Mouse (Mus musculus) layer of hippocampus, postnatal 10 days (tissue): ENCODE data around the gene Rpl36al. TPM values are rescaled to one million over a fixed set of nuclear protein-coding genes. Genes with fewer than 3 reads are reported as not detected.
A peak's percentile ranks its signal among the peaks of the same experiment; 100 is the strongest.
"Not testable (repeated sequence)": the region's sequence is repeated elsewhere in the genome, so short reads cannot be mapped to it uniquely, and the experiment has no call there.

Experiments
- DNase-seq, 2 experiments: peaks; one replicate each; pipeline ENCODE4 v3.0.0; 2021; ENCODE audit warnings: low spot score in 2 of 2
- total RNA-seq, 2 experiments: library from RNA; stranded (reverse); gene quantifications; 2 replicates each; pipeline ENCODE4 v1.2.3; 2021

Gene Rpl36al
- total RNA-seq, 2 experiments from 2014 or later, result 243 to 248 TPM

DNA sequence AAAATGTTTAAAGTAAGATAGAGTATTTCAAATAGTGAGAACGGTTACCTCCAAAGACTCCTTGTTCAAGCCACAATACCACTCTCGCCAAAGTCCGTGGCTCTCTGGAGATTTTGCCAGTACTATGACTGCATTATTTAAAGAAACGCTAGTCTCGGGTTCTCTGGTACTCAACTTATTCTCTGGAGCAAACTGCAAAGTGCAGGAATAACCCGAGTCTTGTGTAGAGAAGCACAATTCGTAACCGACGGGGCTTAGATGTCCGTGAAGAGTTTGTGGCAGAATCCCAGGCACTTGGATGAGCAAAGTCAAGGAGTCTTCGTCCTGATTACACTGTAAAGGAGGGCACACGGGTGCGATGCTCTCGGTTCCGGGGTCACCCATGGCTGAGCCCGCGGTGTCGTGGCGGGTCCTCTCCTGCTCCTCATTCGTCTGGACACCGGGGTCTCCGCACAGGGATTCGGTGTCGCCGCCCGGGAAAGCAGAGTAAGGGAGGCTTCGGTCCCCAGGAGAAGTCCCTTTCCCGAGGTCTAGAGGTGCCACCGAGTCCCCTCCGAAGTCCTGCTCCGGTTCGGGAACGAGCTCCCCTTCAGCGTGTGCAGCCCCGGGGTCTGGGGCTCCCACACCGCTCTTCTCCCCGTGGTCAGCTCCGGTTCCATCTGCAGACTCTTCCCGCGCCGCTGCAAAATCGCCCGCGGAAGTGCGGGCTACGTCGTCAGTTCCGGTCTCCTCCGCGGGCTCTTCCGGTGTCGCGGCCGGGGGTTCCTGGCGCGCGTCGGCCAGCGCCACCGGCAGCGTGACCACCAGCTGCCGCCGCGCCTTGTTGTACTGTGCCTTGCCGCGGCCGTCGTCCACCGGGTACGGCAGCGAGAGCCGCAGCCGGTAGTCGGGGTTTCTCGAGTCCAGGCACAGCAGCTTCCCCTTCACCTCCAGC lies 12.8 kb upstream of the Rpl36al start, which contains the start of gene Gm49383:
Gm49383 (minus strand) TSS at position 661 of the 934 bp plus-strand sequence.
- DNase-seq, result peak in 1 of 2 experiments; percentile 67

DNA sequence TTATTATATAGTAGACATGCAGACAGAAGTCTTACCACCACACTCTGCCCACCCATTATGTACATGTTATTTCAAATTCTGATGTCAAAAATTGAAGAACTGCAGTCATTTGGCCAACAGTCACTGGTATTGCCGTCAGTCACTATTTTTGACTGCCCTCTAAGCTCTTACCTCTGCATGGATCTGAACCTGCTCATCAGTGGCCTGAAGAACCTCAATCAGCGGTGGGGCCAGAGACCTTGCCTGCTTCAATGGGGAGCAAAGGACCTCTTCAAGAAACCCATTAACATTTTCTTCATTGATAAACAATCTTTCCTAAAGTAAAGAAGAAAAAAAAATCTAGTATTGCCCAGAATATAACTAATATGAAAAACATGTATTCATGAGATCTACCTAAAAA lies 8.8 kb upstream of the Rpl36al start:
- no peak for DNase-seq

GRCm38 (mm10) chr12:69191396-69191795 lies 7.5 kb upstream of the Rpl36al start:
- DNase-seq, result no peak

DNA sequence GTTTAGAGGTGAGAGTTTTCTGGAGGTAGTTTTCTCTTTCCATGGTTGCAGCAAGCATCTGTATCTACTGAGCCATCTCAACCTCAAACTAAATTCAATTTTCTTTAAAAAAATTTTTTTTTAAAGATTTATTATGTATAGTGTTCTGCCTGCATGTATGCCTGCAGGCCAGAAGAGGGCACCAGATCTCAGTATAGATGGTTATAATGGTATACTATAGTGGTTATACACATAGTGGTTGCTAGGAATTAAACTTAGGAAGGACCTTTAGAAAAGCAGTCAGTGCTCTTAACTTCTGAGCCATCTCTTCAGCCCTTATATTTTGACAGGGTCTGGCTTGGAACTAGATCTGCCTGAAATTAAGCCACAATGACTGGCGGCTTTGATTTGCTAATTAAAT lies 6.6 kb upstream of the Rpl36al start:
- DNase-seq, result no peak

DNA sequence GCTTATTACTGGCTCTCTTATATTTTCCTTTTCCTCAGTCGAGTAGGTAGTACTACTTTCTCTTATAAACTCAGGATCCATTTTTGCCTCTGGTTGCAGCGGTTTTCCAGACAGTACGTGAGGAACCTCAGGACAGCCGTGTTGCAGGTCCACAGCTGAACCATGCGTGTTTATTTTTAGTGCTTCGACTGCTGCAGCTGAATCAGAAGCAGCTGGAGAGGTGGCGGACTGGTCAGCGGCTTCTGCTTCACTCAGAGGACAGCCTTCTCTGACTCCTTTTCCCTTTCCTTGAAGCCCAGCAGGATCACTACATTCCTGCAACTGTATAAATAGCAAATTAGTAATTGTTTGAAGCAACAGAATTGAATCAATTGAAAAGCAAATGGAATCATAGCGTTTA lies 6.2 kb upstream of the Rpl36al start:
- DNase-seq, result no peak

DNA sequence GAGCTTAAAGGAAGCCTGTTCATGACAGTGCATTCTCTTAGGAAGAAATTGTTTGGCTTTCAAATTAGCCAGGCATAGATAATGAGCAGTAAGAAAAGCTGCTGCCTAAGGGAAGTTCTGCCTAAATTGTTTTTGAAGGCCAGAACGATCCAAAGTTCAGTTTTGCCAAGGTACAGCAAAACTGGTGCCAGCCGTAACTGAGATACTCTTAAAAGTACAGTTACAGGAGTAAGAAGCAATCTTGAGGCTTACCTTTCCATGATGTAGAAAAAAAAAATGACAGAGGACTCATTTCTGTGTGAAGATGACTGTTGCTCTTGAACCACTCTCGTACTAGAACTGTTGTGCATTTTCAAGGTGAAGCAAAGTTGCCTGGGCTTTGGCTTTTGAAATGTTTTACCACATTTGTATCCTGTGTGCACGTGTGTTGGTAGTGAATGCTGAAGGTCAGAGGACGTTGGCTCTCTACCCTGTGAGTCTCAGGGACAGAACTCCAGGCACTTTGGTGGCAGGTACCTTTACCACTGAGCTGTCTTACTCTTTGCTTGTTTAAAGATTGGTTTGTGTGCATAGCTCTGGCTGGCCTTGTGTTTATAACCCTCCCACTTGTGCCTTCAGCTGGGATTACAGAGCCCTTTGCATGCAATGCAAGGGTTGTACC lies 3.1 kb upstream of the Rpl36al start:
- DNase-seq, result no peak

DNA sequence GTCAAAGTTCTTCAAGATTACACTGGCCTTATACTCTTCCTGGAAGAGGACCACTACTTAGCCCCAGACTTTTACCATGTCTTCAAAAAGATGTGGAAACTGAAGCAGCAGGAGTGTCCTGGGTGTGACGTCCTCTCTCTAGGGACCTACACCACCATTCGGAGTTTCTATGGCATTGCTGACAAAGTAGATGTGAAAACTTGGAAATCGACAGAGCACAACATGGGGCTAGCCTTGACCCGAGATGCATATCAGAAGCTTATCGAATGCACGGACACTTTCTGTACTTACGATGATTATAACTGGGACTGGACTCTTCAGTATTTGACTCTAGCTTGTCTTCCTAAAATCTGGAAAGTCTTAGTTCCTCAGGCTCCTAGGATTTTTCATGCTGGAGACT lies 1.5 kb upstream of the Rpl36al start:
- DNase-seq, result no peak

DNA sequence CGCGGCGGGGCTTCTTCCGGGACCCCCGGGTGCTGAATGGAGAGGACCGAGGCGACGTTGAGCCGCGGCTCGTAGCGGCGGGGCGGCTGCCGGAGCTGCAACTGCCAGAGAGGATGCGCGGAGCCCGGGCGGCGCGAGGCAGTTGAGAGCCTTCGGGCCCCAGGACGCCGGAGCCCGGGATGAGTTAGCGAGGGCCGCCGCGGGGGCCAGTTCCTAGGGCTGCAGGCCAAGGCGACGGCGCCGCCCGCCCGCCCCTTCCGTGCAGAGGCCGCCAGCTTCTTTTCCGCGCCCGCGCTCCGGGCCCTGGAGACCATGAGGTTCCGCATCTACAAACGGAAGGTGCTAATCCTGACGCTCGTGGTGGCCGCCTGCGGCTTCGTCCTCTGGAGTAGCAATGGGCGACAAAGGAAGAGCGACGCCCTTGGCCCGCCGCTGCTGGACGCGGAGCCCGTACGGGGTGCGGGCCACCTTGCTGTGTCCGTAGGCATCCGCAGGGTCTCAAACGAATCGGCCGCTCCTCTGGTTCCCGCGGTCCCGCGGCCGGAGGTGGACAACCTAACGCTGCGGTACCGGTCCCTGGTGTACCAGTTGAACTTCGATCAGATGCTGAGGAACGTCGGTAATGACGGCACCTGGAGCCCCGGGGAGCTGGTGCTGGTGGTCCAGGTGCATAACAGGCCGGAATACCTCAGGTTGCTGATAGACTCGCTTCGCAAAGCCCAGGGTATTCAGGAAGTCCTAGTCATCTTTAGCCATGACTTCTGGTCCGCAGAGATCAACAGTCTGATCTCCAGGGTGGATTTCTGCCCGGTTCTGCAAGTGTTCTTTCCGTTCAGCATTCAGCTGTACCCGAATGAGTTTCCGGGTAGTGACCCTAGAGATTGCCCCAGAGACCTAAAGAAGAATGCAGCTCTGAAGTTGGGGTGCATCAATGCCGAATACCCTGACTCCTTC lies 736 bp upstream of the Rpl36al start:
- DNase-seq, result peak in 1 of 2 experiments; percentile 65

DNA sequence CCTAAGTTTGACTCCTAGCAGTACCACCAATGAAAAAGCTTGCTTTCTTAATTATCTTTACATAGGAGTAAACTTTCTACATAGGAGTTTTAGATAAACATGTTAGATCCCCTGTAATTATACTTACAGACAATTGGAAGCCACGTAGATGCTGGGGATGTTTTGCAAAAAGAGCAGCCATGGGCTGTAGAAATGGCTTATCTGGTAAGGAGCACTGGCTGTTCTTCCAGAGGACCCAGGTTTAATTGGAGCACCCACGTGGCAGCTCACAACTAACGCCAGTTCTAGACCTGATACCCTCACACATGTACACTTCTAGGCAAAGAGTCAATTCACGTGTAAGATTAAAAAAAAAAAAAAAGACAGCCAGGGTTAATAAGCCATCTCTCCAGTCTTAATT lies 2.1 kb downstream of the Rpl36al start:
- no peak for DNase-seq

DNA sequence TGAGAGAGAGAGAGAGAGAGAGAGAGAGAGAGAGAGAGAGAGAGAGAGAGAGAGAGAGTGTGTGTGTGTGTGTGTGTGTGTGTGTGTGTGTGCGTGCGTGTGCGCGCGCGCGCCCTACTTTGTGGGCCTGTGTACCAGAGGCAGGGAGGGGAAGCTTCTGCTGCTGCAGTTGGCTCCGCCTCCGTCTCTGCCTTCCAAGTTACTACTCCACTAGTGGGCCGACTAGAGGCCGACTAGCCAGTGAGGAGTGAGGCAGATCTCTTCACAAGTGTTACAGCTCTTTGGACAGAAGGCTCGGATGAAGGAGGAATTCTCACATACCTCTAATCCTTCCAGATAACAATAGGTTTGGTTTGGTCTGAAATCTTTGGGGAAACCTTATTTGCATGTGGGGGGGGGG lies 4.5 kb downstream of the Rpl36al start:
- DNase-seq, result no peak

DNA sequence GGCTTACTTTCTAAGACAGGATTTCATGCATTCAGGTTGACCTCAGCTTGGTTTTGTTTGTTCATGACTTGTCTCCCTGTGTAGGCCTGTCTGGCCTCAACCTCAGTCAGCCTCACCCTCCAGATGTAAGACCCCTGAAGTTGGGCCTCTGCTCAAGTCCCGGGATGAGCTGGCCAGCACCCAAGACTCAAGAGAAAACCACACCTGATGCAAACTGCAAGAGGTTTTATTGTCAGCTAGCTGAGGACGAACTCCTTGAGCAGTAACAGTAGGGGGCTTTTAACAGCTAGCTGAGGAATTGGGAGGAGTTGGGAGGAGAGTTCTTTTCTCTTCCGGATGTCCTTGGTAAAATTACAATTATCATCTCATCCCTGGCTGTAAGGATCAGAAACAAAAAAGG lies 6.4 kb downstream of the Rpl36al start:
- no peak for DNase-seq

- DNase-seq, result no peak
Measured at GRCm38 (mm10) chr12:69175975-69176374, 7.9 kb downstream of the Rpl36al start.

DNA sequence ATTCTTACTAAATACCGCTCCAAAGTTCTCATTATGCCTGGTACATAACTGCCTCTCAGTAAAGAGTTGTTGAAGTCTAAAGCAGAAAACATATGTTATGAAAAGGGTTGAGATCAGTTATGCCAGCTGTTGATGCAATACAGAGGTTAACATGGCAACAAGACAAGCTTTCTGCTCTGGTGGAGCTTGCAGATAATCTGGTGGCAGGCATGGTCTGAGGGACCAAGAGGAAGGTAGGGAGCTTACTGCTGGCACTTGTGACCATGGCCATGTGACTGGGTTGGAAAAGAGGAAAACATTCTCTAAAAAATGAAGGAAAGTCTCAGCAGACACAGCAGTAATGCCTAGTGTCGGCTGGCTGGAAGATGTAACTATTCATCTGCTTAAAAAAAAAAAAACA lies 12.6 kb downstream of the Rpl36al start:
- DNase-seq, result no peak

- peak; percentile 88 to 90 for DNase-seq
Measured at GRCm38 (mm10) chr12:69168461-69169106, 15.3 kb downstream of the Rpl36al start, which contains the start of gene Lrr1. Lrr1 (plus strand) TSS chr12:69168814.

DNA sequence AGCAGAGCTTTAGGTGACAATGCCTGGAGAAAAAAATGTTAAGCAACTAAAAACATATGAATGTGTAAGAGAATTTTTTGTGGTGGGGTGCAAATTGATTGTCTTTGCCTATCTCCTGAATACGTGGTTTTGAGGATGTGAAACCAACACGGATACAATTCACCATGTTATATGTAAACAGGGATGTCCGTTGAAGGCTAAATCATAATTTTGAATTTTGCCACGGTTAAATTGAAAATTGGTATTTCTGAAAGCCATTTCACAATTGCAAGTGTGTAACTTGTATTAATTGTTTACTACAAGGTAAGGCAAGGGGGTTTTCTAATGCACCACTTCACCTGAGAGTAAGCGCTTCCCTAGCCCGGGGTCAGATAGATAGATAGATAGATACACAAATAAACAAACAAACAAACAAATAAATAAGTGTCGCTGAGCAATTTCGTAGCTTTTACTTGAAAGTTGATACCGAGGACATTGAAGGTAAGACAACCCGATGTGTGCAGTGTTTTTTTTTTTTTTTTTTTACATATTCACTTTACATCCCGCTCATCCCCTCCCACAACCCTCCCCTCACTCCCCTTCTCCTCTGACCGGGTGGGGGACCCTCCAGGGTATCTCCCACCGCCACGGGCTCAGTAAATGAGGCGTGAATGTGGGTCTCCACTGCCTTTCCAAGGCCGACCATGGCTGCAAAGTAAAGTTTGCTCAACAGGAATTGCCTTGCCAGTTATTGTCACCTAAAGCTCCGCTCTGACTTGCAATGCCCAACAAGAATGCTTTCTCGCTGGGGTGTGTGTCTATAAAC lies 16.0 kb downstream of the Rpl36al start:
- DNase-seq, result no peak

DNA sequence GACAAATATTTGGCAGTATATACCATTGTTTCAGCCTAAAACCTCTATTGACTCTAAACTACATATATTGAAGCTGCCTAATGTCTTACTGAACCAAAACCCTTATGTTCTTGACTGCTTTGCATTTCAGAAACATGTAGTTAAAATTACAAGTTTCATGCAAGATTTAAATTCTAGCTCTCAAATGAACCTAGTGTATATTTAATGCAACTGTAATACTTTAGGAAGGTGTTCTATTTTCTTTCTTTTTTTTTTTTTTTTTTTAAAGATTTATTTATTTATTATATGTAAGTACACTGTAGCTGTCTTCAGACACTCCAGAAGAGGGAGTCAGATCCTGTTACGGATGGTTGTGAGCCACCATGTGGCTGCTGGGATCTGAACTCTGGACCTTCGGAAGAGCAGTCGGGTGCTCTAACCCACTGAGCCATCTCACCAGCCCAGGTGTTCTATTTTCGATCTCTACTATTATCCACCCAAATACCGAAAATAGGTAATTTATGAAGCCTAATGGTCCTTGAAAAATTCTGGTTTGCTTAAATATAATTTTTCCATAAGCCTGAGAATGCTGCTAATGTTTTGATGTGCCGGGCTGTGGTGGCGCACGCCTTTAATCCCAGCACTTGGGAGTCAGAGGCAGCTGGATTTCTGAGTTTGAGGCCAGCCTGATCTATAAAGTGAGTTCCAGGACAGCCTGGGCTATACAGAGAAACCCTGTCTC lies 16.9 kb downstream of the Rpl36al start:
- DNase-seq, result not testable (repeated sequence)

- no peak for DNase-seq
Measured at GRCm38 (mm10) chr12:69164904-69165303, 19.0 kb downstream of the Rpl36al start.

GRCm38 (mm10) chr12:69163586-69163985 lies 20.3 kb downstream of the Rpl36al start:
- not testable (repeated sequence) for DNase-seq

- not testable (repeated sequence) for DNase-seq
Measured at GRCm38 (mm10) chr12:69160677-69161076, 23.2 kb downstream of the Rpl36al start.
